Mouse (Mus musculus) brain, embryonic 14.5 days (tissue): ENCODE data around the gene Ankrd11.

Source experiments
- CTCF ChIP-seq: fragments of 200-500 bp; IDR thresholded peaks from 2 replicates; pipeline ENCODE4 v1.5.1; 2012; ENCODE audit warnings: inconsistent platforms, mild to moderate bottlenecking, moderate library complexity, borderline replicate concordance; ENCODE audit not compliant: insufficient read depth, insufficient read length; ENCODE audit errors: extremely low read depth
- POLR2A ChIP-seq: fragments of 200-500 bp; IDR thresholded peaks from 2 replicates; pipeline ENCODE4 v1.6.1; 2012; ENCODE audit warnings: mild to moderate bottlenecking, inconsistent platforms, borderline replicate concordance; ENCODE audit not compliant: poor library complexity, insufficient read depth, insufficient read length, severe bottlenecking; ENCODE audit errors: extremely low read depth

DNA sequence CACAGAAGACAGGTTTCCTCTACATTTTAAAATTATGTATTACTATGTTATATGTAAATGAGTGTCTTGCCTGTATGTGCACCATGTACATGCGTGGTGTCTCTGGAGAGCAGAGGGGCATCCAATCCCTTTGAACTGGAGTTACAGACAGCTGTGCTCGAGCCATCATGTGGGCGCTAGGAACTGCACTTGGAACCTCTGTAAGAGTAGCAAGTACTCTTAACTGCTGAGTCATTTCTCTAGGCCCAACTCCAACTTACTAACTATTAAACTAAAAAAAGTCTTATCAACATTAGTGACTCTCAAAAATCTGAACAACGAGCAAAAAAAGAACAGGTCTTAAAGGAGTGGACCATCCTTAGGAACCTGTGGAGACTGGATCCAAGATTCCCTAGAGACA, 66.0 kb downstream of the Ankrd11 start:
- TF ChIP-seq CTCF (no peak), POLR2A (no peak)
